Mouse (Mus musculus): ENCODE data around the gene Fam129a.

DNA sequence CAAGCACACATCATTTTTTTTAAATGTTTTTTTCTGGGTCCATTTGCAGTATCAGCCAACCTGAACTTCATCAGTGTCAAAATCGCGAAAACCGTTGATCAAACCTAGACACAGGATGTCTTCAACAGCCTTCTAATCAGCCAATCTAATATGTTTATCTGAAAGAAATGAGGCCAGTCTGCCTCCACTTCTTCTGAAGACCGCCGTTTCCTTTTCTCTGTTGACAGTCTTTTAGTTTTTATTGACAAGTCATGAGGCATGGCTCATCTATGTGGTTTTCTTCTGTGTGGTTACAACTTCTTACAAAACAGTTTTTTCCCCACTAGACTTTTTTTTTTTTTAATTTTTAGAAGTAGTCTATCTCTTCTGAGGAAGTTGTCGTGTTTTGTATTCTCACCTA is 111.9 kb downstream of the Fam129a start:
- TF ChIP-seq CTCF (IDR thresholded peaks at IDR 0.05; ENCODE audit: insufficient read depth, low read length) (no peak), POLR2A (IDR thresholded peaks at IDR 0.05; ENCODE audit: borderline replicate concordance, extremely low read depth, low read depth, low read length) (no peak)
